Mouse (Mus musculus) retina, adult 2 months (tissue): ENCODE measurements around the gene Ell.

Experiments
- DNase-seq: peaks from one replicate; pipeline ENCODE4 v3.0.0-alpha.2; 2012; ENCODE audit warnings: low read depth, low spot score

Gene Ell

GRCm38 (mm10) chr8:70597417-70598272 is 58.4 kb downstream of the Ell start:
- DNase-seq, result no peak

GRCm38 (mm10) chr8:70598283-70598682 is 59.0 kb downstream of the Ell start:
- no peak for DNase-seq

GRCm38 (mm10) chr8:70598722-70599121 is 59.5 kb downstream of the Ell start:
- DNase-seq, result no peak

GRCm38 (mm10) chr8:70599507-70600290 is 60.4 kb downstream of the Ell start:
- no peak for DNase-seq

- DNase-seq, result no peak
Measured at GRCm38 (mm10) chr8:70600473-70601270, 61.4 kb downstream of the Ell start.

- no peak for DNase-seq
Measured at GRCm38 (mm10) chr8:70601271-70601649, 62.0 kb downstream of the Ell start.

GRCm38 (mm10) chr8:70602139-70602811 is 63.0 kb downstream of the Ell start:
- no peak for DNase-seq

GRCm38 (mm10) chr8:70604558-70604957 is 65.3 kb downstream of the Ell start:
- no peak for DNase-seq

- DNase-seq, result no peak
Measured at GRCm38 (mm10) chr8:70605871-70606779, 66.9 kb downstream of the Ell start.

GRCm38 (mm10) chr8:70606780-70607602 is 67.7 kb downstream of the Ell start:
- DNase-seq, result no peak

- DNase-seq, result no peak
Measured at GRCm38 (mm10) chr8:70607603-70607897, 68.3 kb downstream of the Ell start.

GRCm38 (mm10) chr8:70607898-70608748 is 68.9 kb downstream of the Ell start:
- no peak for DNase-seq

- DNase-seq, result no peak
Measured at GRCm38 (mm10) chr8:70608749-70609367, 69.6 kb downstream of the Ell start, which contains the start of gene Ssbp4. TSS of gene Ssbp4 (minus strand) at chr8:70608872.

GRCm38 (mm10) chr8:70609368-70609848 is 70.2 kb downstream of the Ell start:
- no peak for DNase-seq

- DNase-seq, result no peak
Measured at GRCm38 (mm10) chr8:70609849-70610795, 70.9 kb downstream of the Ell start.

- DNase-seq, result no peak
Measured at GRCm38 (mm10) chr8:70610796-70611771, 71.8 kb downstream of the Ell start.
